8 mouse cellular contexts compared by ENCODE assay signal in the genomic region with DNA sequence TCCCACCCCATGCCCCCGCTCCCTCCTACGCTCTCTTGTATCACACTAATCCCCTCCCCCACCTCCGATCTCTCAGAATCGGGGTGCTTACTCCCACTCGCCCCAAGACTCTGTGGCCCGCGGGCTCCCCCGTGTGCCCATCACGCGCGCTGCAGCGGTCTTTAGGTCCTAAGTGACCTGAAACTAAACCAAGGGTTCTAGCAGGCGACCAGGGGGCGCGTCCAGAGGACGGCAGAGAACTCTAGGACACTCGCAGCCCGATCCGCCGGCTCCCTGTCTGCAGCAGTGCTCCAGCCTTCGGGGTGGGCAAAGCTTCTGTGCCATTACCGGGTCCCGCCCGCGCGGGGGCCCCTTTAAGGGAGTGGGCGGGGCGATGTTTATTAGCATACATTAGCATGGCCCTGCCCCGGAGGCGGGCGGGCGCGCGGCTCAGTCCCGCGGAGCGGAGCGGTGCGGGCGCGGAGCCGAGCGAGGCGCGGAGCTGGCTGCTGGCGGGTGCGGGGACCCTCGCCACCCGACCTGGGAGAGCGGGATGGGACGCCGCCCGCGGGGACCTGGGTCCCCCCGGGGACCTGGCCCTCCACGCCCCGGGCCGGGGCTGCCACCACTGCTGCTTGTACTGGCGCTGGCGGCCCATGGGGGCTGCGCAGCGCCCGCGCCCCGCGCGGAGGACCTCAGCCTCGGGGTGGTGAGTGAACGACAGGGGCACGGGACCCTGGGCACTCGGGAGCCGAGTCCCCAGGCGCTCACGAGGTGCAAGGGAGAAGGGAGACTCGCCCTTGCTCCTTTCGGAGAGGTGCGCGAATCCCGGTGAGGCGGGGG. TPM values are rescaled to one million over a fixed set of nuclear protein-coding genes. Genes with fewer than 3 reads are reported as not detected.
A peak's percentile ranks its signal among the peaks of the same experiment; 100 is the strongest.
DNase-seq lines count a peak whose midpoint lies in the region; ATAC-seq lines count a peak whose summit lies in the region.

Gene Mmp17 (plus strand): TSS at position 409 of the 822 bp plus-strand sequence.

- peak within 1 kb of the TSS; percentile 94 for H3K4me3 ChIP-seq in megakaryocyte, embryonic 14.5 days (replicated peaks)

- DNase-seq in adrenal gland, adult 2 months, result peak; percentile 90
- DNase-seq in embryo, embryonic 11 days, result peak; percentile 95
- DNase-seq in gastrocnemius, postnatal 25 days, result peak; percentile 82
- DNase-seq in left cerebral cortex, adult 9 months (ENCODE audit: low spot score in 2 of 2), result peak; percentile 84 to 95
- peak; percentile 93 to 95 for DNase-seq in right cerebral cortex, adult 2 months (ENCODE audit: low spot score in 2 of 2)
- DNase-seq in urinary bladder, postnatal 10 days (ENCODE audit: low spot score), result peak; percentile 64

- peak; percentile 89 for ATAC-seq in inflammation-experienced regulatory T-cells, adult 6 months

- peaks cover 85% of the 10 kb centered on the region for H3K27me3 ChIP-seq in megakaryocyte, embryonic 14.5 days (replicated peaks)

- H3K4me1 ChIP-seq in megakaryocyte, embryonic 14.5 days, result peaks cover 36% of the 10 kb centered on the region

- H3K9me3 ChIP-seq in megakaryocyte, embryonic 14.5 days, result no peaks in the 10 kb centered on the region

- H3K36me3 ChIP-seq in megakaryocyte, embryonic 14.5 days (replicated peaks; ENCODE audit: low read length), result no peaks in the 10 kb centered on the region

RNA-seq across cellular contexts. Expression of gene Mmp17, which starts in this region (rescaled TPM):
- total RNA-seq in adrenal gland, adult 2 months (2021), result 1 to 10 TPM in 1 of 2 experiments, under 1 TPM in 1; 0.81 to 1.1 TPM
- polyA plus RNA-seq in adrenal gland, adult 2 months (2012; rRNA removed), result 2.4 and 2.7 TPM in 2 replicates
- under 1 TPM; 0.33 to 0.43 TPM for total RNA-seq in gastrocnemius, postnatal 25 days (2021)
- polyA plus RNA-seq in inflammation-experienced regulatory T-cells, adult 6 months (2017; shearing (Covaris generic)), result under 1 TPM in 1 of 3 experiments, not detected in 2; 0.08 TPM
- 0.76 TPM in 1 of 2 replicates, not detected in the other for polyA plus RNA-seq in megakaryocyte, embryonic 14.5 days (2012; ENCODE audit: insufficient read depth, low replicate concordance)

Comparison
In these comparisons a context has a peak if more than half of its experiments do, and no peak if none do; other contexts are left out.
1. Peak in every context shown above with its lines: DNase-seq, ATAC-seq and H3K4me3 ChIP-seq.
2. Peak in DNase-seq in gastrocnemius, postnatal 25 days; RNA of the gene not detected or under 1 TPM.
3. Peak in ATAC-seq in inflammation-experienced regulatory T-cells, adult 6 months; RNA of the gene not detected or under 1 TPM.